Comparison of ENCODE assay signal across 9 mouse cellular contexts in the genomic region with DNA sequence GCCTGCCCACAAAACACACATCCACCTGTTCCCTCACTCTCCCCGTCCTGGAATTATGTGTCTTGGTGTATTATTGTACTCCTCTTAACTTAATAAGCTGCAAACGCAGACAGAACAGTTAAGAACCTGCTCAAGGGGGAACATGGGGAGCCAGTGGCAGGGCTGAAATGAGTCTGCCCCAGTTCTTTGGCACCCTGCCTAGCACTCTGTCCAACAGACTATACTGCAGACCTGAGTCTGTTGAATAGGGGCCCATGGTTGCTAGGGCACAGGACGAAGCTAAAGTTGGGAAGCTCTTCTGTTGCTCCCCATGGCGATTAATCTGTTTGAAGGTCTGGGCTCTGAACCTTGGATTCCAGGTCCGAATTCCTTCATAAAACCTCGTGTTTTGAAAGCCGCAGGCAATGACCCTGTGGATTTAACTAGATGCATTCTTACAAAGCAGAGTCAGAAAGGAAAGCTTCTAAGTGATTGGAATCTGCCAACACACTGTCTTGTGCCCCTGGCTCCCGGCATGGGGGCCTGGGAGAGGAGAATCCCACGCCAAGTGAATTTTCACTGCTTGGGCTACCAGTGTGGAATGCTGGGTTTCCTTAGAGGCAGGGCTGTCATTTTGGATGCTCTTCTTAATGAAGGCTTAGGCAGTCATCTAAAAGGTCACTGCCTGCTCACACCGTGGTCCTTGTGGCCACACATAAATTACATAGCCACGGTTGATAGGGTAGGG.
DNase-seq lines count a peak whose midpoint lies in the region; ATAC-seq lines count a peak whose summit lies in the region.
"Had no signal": no experiment of that assay in that cellular context is flagged by ENCODE, and none has a peak within 500 bp of the region (broad histone marks: within the 10 kb centered on the region; RNA-seq: fewer than 3 reads in every experiment).

No protein-coding gene starts in this region.

- no peak overlapping the region for H3K9ac ChIP-seq in kidney, embryonic 16.5 days (replicated peaks; ENCODE audit: low read length)
- H3K9ac ChIP-seq in liver, embryonic 11.5 days (ENCODE audit: low read depth, low read length) = no peak overlapping the region

- peak overlapping the region; percentile 44; the same call in 1 of the 2 replicates for H3K27ac ChIP-seq in kidney, embryonic 16.5 days (ENCODE audit: low read length)
- no peak overlapping the region for H3K27ac ChIP-seq in liver, embryonic 11.5 days (ENCODE audit: low read depth, low read length)

- peak; percentile 30 for DNase-seq in adrenal gland, postnatal 14 days
- no peak for DNase-seq in adrenal gland, adult 18-20 months (ENCODE audit: low spot score in 2 of 2)
- DNase-seq in right cerebral cortex, postnatal 4 days = peak; percentile 32
- no peak for DNase-seq in right cerebral cortex, adult 2 months (ENCODE audit: low spot score in 2 of 2)
- no peak for DNase-seq in natural killer cell, adult 2 months (ENCODE audit: low spot score in 2 of 2)
- no peak for DNase-seq in liver, embryonic 11.5 days (ENCODE audit: low spot score)

- no peaks in the 10 kb centered on the region for H3K36me3 ChIP-seq in kidney, embryonic 16.5 days (ENCODE audit: insufficient read depth, low read length)
- no peaks in the 10 kb centered on the region for H3K36me3 ChIP-seq in liver, embryonic 11.5 days (ENCODE audit: control insufficient read depth, insufficient read depth, low read length)

- whole genome bisulfite sequencing in kidney, embryonic 16.5 days = 34% methylated on average over 11 of the region's 11 CpGs
- WGBS in liver, embryonic 11.5 days = 76% methylated on average over 11 of the region's 11 CpGs

- no peak overlapping the region for H3K4me2 ChIP-seq in kidney, embryonic 16.5 days (replicated peaks; ENCODE audit: low read depth, low read length)
- no peak overlapping the region for H3K4me2 ChIP-seq in liver, embryonic 11.5 days

- H3K4me1 ChIP-seq in kidney, embryonic 16.5 days (ENCODE audit: insufficient read depth, low read length) = peaks cover 18% of the 10 kb centered on the region
- H3K4me1 ChIP-seq in liver, embryonic 11.5 days (replicated peaks; ENCODE audit: control insufficient read depth, insufficient read depth, low read length) = no peaks in the 10 kb centered on the region
- H3K4me1 ChIP-seq: megakaryocyte, embryonic 14.5 days had no signal

- H3K9me3 ChIP-seq in kidney, embryonic 16.5 days (ENCODE audit: low read length) = no peaks in the 10 kb centered on the region
- no peaks in the 10 kb centered on the region for H3K9me3 ChIP-seq in liver, embryonic 11.5 days (ENCODE audit: control insufficient read depth, low read length)

- ATAC-seq in kidney, embryonic 16.5 days (ENCODE audit: low FRiP score, low TSS enrichment) = peak; percentile 61; the same call in 1 of the 2 replicates
- ATAC-seq in megakaryocyte progenitor cell, adult 5-6 weeks (replicated peaks; ENCODE audit: poor library complexity) = no peak
- ATAC-seq in liver, embryonic 11.5 days (replicated peaks; ENCODE audit: low FRiP score) = no peak

- no peak overlapping the region for H3K4me3 ChIP-seq in kidney, embryonic 16.5 days (ENCODE audit: low read length)
- no peak overlapping the region for H3K4me3 ChIP-seq in liver, embryonic 11.5 days (ENCODE audit: low read depth, low read length)
- H3K4me3 ChIP-seq: megakaryocyte, embryonic 14.5 days had no signal

- no peaks in the 10 kb centered on the region for H3K27me3 ChIP-seq in kidney, embryonic 16.5 days (ENCODE audit: insufficient read depth, low read length)
- H3K27me3 ChIP-seq in liver, embryonic 11.5 days (replicated peaks; ENCODE audit: control insufficient read depth, insufficient read depth, low read length) = no peaks in the 10 kb centered on the region
- H3K27me3 ChIP-seq: megakaryocyte, embryonic 14.5 days had no signal

Comparison
In these comparisons a context has a peak if more than half of its experiments do, and no peak if none do; other contexts are left out.
1. DNase-seq: peak in adrenal gland, postnatal 14 days (single experiment) and right cerebral cortex, postnatal 4 days (single experiment); none in adrenal gland, adult 18-20 months (0 of 2), right cerebral cortex, adult 2 months (0 of 2), natural killer cell, adult 2 months (0 of 2) and liver, embryonic 11.5 days (single experiment).